Mouse (Mus musculus) c-Kit-positive CD71-positive TER-119-positive erythroid progenitor cells, embryonic 14.5 days (primary cell): Measurements from ENCODE around the gene Zbtb12.
"Not testable (repeated sequence)": the region's sequence is repeated elsewhere in the genome, so short reads cannot be mapped to it uniquely, and the experiment has no call there.

Source experiments
- DNase-seq: peaks from one replicate; pipeline ENCODE4 v3.0.0-alpha.2; 2013; ENCODE audit warnings: low spot score

The Zbtb12 gene

GRCm38 (mm10) chr17:34901948-34902347 lies 22.7 kb downstream of the Zbtb12 start:
- DNase-seq = not testable (repeated sequence)

- DNase-seq = no peak
Measured at GRCm38 (mm10) chr17:34902895-34903294, 23.6 kb downstream of the Zbtb12 start.

- no peak for DNase-seq
Measured at GRCm38 (mm10) chr17:34910982-34911381, 31.7 kb downstream of the Zbtb12 start.

GRCm38 (mm10) chr17:34911945-34912351 lies 32.7 kb downstream of the Zbtb12 start:
- DNase-seq = peak; percentile 77

GRCm38 (mm10) chr17:34913930-34914665 lies 34.8 kb downstream of the Zbtb12 start, which contains the start of gene Slc44a4:
Gene Slc44a4, plus strand, starts transcription at chr17:34914466.
- no peak for DNase-seq

- no peak for DNase-seq
Measured at GRCm38 (mm10) chr17:34915410-34915831, 36.1 kb downstream of the Zbtb12 start.

- DNase-seq = no peak
Measured at GRCm38 (mm10) chr17:34916316-34916715, 37.0 kb downstream of the Zbtb12 start.

DNA sequence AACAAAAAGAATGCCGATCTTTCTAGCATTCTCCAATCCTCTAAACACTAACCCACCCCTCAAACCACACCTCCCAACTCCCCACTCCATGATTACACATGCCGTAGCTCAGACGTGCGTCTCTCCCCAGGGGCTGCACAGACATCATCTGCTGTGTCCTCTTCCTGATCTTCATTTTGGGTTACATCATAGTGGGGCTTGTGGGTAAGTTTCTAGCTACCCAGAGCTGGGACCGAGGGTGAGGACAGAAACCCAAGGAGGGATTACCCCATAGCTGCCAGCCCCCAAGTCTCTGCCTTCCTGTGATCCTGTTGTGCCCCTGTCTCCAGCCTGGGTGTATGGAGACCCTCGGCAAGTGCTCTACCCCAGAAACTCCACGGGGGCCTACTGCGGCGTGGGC lies 37.9 kb downstream of the Zbtb12 start:
- DNase-seq = no peak

- DNase-seq = no peak
Measured at GRCm38 (mm10) chr17:34922939-34923338, 43.7 kb downstream of the Zbtb12 start.

DNA sequence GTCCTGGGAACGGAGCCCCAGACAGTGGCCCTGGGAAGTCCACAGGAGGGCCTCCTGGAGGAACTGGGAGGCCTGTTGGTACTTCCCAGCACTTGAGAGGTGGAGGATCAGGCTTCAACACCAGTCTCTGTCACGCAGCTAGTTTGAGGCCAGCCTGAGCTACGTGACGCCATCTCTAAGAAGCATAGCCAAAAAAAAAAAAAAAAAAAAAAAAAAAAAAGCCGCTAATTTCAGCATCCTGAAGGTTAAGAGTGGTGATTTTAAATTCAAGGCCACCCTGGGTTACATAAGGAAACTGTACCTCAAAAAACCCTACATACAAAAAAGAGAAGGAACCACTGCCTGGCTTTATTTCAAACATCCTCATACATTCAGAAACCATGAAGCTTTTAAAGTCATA lies 45.0 kb downstream of the Zbtb12 start:
- DNase-seq = no peak

- DNase-seq = no peak
Measured at GRCm38 (mm10) chr17:34927306-34928019, 48.2 kb downstream of the Zbtb12 start.

- DNase-seq = no peak
Measured at GRCm38 (mm10) chr17:34928841-34929240, 49.6 kb downstream of the Zbtb12 start.

DNA sequence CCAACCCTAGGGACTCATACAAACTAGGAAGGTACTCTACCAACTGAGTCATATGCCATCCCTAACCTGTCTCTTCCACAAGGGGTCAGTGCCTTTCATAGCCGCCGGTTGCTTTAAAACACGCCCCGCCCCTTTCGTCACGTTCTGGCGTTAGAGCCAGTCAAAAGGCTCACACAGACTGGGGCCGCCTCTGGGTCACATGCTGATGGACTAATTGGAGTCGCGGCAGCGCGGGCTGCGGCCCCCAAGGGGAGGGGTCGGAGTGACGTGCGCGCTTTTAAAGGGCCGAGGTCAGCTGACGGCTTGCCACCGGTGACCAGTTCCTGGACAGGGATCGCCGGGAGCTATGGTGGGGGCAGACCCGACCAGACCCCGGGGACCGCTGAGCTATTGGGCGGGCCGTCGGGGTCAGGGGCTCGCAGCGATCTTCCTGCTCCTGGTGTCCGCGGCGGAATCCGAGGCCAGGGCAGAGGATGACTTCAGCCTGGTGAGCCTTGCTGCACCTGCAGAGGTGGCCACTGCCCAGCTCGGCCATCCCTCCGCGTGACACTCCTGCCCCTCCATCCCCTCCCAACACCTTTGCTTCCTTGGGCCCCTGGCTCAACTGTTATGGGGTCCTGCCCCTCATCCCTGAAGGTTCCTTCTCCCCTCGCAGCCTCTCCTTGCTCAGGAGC lies 51.9 kb downstream of the Zbtb12 start, which contains the start of gene Neu1:
Neu1 (plus strand) TSS at position 193 of the 674 bp plus-strand sequence.
- peak; percentile 97 for DNase-seq

DNA sequence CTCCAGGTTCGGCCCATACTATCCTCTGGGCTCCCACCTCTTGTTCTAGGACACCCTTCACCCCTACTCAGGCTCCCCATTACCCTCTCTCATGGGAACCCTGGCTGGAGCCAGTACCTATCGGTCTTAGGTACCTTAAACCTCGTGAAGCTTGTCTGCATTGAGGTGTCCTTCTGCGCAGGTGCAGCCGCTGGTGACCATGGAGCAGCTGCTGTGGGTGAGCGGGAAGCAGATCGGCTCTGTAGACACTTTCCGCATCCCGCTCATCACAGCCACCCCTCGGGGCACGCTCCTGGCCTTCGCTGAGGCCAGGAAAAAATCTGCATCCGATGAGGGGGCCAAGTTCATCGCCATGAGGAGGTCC lies 52.4 kb downstream of the Zbtb12 start:
- DNase-seq = peak; percentile 12

DNA sequence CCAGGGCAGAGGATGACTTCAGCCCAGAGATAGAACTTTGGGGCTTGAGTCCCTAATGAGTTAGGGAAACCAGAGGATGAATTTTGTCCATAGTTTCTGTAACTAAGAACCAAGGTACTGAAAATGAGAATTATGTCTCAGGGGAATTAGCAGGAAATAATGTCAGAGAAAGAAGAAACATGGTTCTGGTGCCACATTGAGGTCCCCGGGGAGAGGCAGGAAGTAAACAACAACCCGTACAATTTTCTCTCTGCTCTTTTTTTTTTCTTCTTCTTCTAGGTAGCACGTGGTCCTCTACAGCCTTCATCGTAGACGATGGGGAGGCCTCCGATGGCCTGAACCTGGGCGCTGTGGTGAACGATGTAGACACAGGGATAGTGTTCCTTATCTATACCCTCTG lies 53.0 kb downstream of the Zbtb12 start:
- no peak for DNase-seq

DNA sequence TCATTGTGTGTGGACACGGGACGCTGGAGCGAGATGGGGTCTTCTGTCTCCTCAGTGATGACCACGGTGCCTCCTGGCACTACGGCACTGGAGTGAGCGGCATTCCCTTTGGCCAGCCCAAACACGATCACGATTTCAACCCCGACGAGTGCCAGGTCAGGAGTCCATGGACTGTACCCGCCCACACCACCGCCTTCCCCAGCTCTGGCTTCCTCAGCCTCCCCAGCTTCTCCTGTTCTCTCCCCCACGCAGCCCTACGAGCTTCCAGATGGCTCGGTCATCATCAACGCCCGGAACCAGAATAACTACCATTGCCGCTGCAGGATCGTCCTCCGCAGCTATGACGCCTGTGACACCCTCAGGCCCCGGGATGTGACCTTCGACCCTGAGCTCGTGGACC lies 54.7 kb downstream of the Zbtb12 start:
- no peak for DNase-seq

DNA sequence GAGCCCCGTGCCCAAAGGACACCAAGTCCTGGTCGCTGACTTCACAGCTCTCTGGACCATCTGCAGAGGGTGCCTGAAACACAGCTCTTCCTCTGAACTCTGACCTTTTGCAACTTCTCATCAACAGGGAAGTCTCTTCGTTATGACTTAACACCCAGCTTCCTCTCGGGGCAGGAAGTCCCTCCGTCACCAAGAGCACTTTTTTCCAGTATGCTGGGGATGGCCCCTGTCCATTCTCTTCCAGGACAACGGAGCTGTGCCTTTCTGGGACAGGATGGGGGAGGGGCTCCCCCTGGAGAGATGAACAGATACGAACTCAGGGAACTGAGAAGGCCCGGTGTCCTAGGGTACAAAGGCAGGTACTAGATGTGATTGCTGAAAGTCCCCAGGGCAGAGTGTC lies 55.5 kb downstream of the Zbtb12 start:
- DNase-seq = no peak

DNA sequence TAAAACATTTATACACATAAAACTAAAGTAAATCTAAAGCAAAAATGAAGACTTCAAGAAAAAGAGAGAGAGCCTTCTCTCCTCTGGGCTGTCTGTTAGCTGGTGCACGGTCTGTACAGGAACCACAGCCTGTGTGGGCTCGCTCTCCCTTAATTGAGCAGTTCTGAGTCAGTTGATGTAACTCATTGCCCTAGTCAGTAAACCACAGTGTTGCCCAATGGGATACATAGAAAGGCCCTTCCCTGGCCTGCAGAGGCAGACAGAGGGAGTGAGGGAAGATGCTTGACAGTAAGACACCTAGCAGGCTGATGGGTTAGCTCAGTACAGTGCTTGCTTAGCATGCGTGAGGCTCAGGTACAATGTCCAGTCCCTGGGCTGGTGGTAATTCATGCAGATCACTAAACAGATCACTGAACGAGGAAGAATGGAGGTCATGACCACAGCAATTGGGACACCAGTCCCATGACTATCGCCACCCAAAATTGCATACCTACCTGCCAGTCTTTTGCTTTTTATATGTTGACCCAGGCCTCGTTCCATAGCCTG lies 58.8 kb downstream of the Zbtb12 start:
- no peak for DNase-seq

DNA sequence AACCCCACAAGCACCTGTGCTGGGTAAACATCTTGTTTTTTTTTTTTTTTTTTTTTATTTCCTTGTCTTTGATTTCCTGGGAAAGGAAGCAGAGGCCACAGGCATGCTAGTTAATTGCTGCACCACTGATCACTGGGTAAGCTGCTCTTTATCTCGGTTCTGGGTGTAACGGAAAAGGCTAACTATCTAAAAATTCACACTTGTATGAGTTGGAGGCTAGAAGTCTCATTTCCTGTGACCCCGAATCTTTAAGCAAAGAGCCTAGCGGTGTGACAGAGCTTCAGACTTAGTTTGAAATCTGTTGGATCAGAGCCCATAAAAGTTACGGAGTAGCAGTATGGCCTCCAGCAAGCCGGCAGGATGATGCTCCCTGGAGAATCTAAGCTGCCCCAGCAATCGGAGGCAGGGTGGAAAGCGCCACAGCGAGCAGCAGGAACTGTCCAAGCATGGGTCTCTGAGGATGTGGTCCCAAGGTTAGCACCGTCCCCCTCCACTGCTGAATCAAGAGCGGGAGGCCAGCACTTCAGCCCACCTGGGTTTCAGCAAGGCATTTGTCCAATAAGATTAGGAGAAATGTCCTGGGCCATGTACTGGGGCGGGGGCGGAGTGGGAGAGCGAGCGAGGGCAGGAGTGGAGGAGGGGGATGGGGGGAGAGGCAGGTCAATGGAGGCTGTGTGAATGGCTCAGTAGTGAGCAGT lies 62.2 kb downstream of the Zbtb12 start:
- peak; percentile 16 for DNase-seq

DNA sequence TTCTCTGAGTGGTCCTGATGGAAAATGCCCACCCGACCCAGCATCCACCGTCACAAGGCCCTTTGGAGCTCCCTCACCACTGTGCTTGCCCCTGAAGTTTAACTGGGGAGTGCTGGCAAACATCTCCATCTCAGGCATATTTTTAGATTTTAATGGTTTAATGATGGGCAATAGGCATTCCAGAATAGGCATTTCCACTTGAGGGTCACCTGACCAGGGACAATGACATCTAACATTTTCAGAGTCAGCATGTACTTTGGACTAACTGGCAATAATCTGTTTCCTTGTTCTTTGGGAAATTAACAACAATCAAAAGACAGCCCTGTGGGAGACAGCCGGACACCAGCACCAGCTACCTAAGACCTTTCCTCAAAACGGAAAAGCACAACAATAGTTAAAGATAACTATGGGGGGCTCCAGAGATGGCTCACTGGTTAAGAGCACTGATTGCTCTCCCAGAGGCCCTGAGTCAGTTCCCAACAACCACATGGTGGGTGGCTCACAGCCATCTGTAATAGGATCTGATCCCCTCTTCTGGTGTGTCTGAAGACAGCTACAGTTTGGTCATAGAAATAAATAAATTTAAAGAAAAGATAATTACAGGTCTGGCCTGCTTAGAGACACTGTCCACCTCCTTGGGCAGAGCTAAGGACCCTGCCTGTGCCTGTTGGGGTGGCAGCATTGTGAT lies 64.0 kb downstream of the Zbtb12 start:
- no peak for DNase-seq

- no peak for DNase-seq
Measured at GRCm38 (mm10) chr17:34944362-34944761, 65.1 kb downstream of the Zbtb12 start.
